Mouse (Mus musculus) adrenal gland, postnatal 4 days (tissue): ENCODE measurements around the gene Scgb1c1. TPM values are rescaled to one million over a fixed set of nuclear protein-coding genes. Genes with fewer than 3 reads are reported as not detected.
A peak's percentile ranks its signal among the peaks of the same experiment; 100 is the strongest.

Source experiments
- DNase-seq, 2 experiments: peaks; one replicate each; pipeline ENCODE4 v3.0.0; 2021 to 2022; ENCODE audit warnings: low spot score in 2 of 2, mixed read lengths in 2 of 2
- total RNA-seq, 2 experiments: library from RNA; stranded (reverse); gene quantifications; 2 replicates each; pipeline ENCODE4 v1.2.3; 2021

The Scgb1c1 gene
- total RNA-seq, 2 experiments from 2014 or later, result not detected

GRCm38 (mm10) chr7:140840750-140841735, 4.3 kb upstream of the Scgb1c1 start:
- DNase-seq, result no peak

- DNase-seq, result no peak
Measured at GRCm38 (mm10) chr7:140843806-140844205, 1.5 kb upstream of the Scgb1c1 start.

GRCm38 (mm10) chr7:140845683-140846082, 336 bp downstream of the Scgb1c1 start:
- no peak for DNase-seq

- DNase-seq, result no peak
Measured at GRCm38 (mm10) chr7:140846676-140847075, 1.3 kb downstream of the Scgb1c1 start.

GRCm38 (mm10) chr7:140847755-140848580, 2.6 kb downstream of the Scgb1c1 start, which contains the start of gene Odf3:
Odf3 (plus strand) TSS chr7:140847805.
- peak in 1 of 2 experiments; percentile 62 for DNase-seq

- no peak for DNase-seq
Measured at GRCm38 (mm10) chr7:140848591-140848990, 3.2 kb downstream of the Scgb1c1 start.

- no peak for DNase-seq
Measured at GRCm38 (mm10) chr7:140851916-140852315, 6.6 kb downstream of the Scgb1c1 start.

GRCm38 (mm10) chr7:140853386-140853785, 8.0 kb downstream of the Scgb1c1 start:
- DNase-seq, result no peak

GRCm38 (mm10) chr7:140854483-140854882, 9.1 kb downstream of the Scgb1c1 start:
- no peak for DNase-seq

- DNase-seq, result no peak
Measured at GRCm38 (mm10) chr7:140855181-140855580, 9.8 kb downstream of the Scgb1c1 start.

- DNase-seq, result peak in 1 of 2 experiments; percentile 75
Measured at GRCm38 (mm10) chr7:140855860-140856784, 10.8 kb downstream of the Scgb1c1 start, which contains the start of gene Gm45785. Gm45785 (minus strand) TSS chr7:140856331.

- peak; percentile 76 to 84 for DNase-seq
Measured at GRCm38 (mm10) chr7:140856785-140857549, 11.6 kb downstream of the Scgb1c1 start, which contains the start of gene Ric8a. Ric8a (plus strand) TSS chr7:140856957.

GRCm38 (mm10) chr7:140857550-140858505, 12.5 kb downstream of the Scgb1c1 start, which contains the start of gene Bet1l:
Bet1l (minus strand) TSS chr7:140857577.
- DNase-seq, result no peak

- DNase-seq, result no peak
Measured at GRCm38 (mm10) chr7:140858746-140859145, 13.4 kb downstream of the Scgb1c1 start.

- no peak for DNase-seq
Measured at GRCm38 (mm10) chr7:140859997-140860396, 14.7 kb downstream of the Scgb1c1 start.

GRCm38 (mm10) chr7:140860728-140861127, 15.4 kb downstream of the Scgb1c1 start:
- no peak for DNase-seq

GRCm38 (mm10) chr7:140864761-140865160, 19.4 kb downstream of the Scgb1c1 start:
- no peak for DNase-seq

GRCm38 (mm10) chr7:140874224-140874623, 28.9 kb downstream of the Scgb1c1 start:
- no peak for DNase-seq
